Mouse (Mus musculus): ENCODE results near the gene Blcap. TPM values are rescaled to one million over a fixed set of nuclear protein-coding genes. Genes with fewer than 3 reads are reported as not detected.
"Not testable (repeated sequence)": the region's sequence is repeated elsewhere in the genome, so short reads cannot be mapped to it uniquely, and the experiment has no call there.

The Blcap gene
- polyA plus RNA-seq (2015; fragmentation: Nextera tagmentation; extraction: Ambion mirVana), result 184 and 201 TPM in 2 replicates

- Histone ChIP-seq H3K4me3 (no peak within 1 kb of the TSS), H3K9ac (replicated peaks) (no peak within 1 kb of the TSS), H3K4me2 (replicated peaks) (no peak within 1 kb of the TSS), H3K27me3 (no peaks in the 10 kb centered on the region), H3K9me3 (no peaks in the 10 kb centered on the region), H3K4me1 (peaks cover 16% of the 10 kb centered on the region), H3K36me3 (no peaks in the 10 kb centered on the region), H3K27ac (replicated peaks) (no peak within 1 kb of the TSS)
- ATAC-seq (replicated peaks), result no peak; the same call in 1 of the 2 replicates
- WGBS, result 12% methylated on average over 6 of the region's 6 CpGs
Measured at GRCm38 (mm10) chr2:157571224-157571832, at the start of gene Blcap. TSS of gene Blcap (minus strand) at chr2:157571274.

GRCm38 (mm10) chr2:157618393-157618792 is 47.3 kb upstream of the Blcap start:
- H3K36me3 ChIP-seq, result no peaks in the 10 kb centered on the region
- H3K27ac ChIP-seq (replicated peaks), result no peak overlapping the region
- no peak overlapping the region for H3K4me3 ChIP-seq
- H3K4me1 ChIP-seq, result 0 out of 2 replicates have a peak, but pooled peaks cover 5% of the 10 kb centered on the region
- no peaks in the 10 kb centered on the region for H3K27me3 ChIP-seq
- H3K9me3 ChIP-seq, result no peaks in the 10 kb centered on the region
- no peak overlapping the region for H3K9ac ChIP-seq (replicated peaks)
- WGBS, result 90% methylated on average over 4 of the region's 4 CpGs
- no peak for ATAC-seq (replicated peaks)
- no peak overlapping the region for H3K4me2 ChIP-seq (replicated peaks)

GRCm38 (mm10) chr2:157613997-157614396 is 42.9 kb upstream of the Blcap start:
- no peaks in the 10 kb centered on the region for H3K27me3 ChIP-seq
- no peak overlapping the region for H3K9ac ChIP-seq (replicated peaks)
- 14% methylated on average over 9 of the region's 11 CpGs for WGBS
- 0 out of 2 replicates have a peak, but pooled peaks cover 5% of the 10 kb centered on the region for H3K4me1 ChIP-seq
- no peak for ATAC-seq (replicated peaks)
- H3K4me2 ChIP-seq (replicated peaks), result no peak overlapping the region
- H3K4me3 ChIP-seq, result no peak overlapping the region
- no peaks in the 10 kb centered on the region for H3K36me3 ChIP-seq
- H3K9me3 ChIP-seq, result no peaks in the 10 kb centered on the region
- no peak overlapping the region for H3K27ac ChIP-seq (replicated peaks)

GRCm38 (mm10) chr2:157611735-157612134 is 40.7 kb upstream of the Blcap start:
- H3K9ac ChIP-seq (replicated peaks), result no peak overlapping the region
- H3K36me3 ChIP-seq, result no peaks in the 10 kb centered on the region
- WGBS, result 68% methylated on average over 3 of the region's 3 CpGs
- no peak overlapping the region for H3K27ac ChIP-seq (replicated peaks)
- H3K4me3 ChIP-seq, result no peak overlapping the region
- 0 out of 2 replicates have a peak, but pooled peaks cover 5% of the 10 kb centered on the region for H3K4me1 ChIP-seq
- ATAC-seq (replicated peaks), result no peak
- H3K4me2 ChIP-seq (replicated peaks), result no peak overlapping the region
- H3K9me3 ChIP-seq, result no peaks in the 10 kb centered on the region
- H3K27me3 ChIP-seq, result no peaks in the 10 kb centered on the region

GRCm38 (mm10) chr2:157607542-157608236 is 36.6 kb upstream of the Blcap start:
- no peak overlapping the region for H3K4me2 ChIP-seq (replicated peaks)
- H3K9me3 ChIP-seq, result no peaks in the 10 kb centered on the region
- ATAC-seq (replicated peaks), result no peak
- H3K27ac ChIP-seq (replicated peaks), result no peak overlapping the region
- H3K27me3 ChIP-seq, result peaks cover 4% of the 10 kb centered on the region; the same call in 1 of the 2 replicates
- H3K4me3 ChIP-seq, result no peak overlapping the region
- no peak overlapping the region for H3K9ac ChIP-seq (replicated peaks)
- H3K4me1 ChIP-seq, result no peaks in the 10 kb centered on the region
- WGBS, result 58% methylated on average over 9 of the region's 9 CpGs
- H3K36me3 ChIP-seq, result no peaks in the 10 kb centered on the region

- no peaks in the 10 kb centered on the region for H3K9me3 ChIP-seq
- no peak for ATAC-seq (replicated peaks)
Measured at GRCm38 (mm10) chr2:157605025-157605675, 34.1 kb upstream of the Blcap start.

GRCm38 (mm10) chr2:157601435-157601839 is 30.4 kb upstream of the Blcap start:
- 78% methylated on average over 6 of the region's 6 CpGs for WGBS
- no peaks in the 10 kb centered on the region for H3K9me3 ChIP-seq
- H3K4me3 ChIP-seq, result no peak overlapping the region
- no peak for ATAC-seq (replicated peaks)
- H3K9ac ChIP-seq (replicated peaks), result no peak overlapping the region
- no peak overlapping the region for H3K27ac ChIP-seq (replicated peaks)
- no peaks in the 10 kb centered on the region for H3K36me3 ChIP-seq
- no peaks in the 10 kb centered on the region for H3K4me1 ChIP-seq
- no peak overlapping the region for H3K4me2 ChIP-seq (replicated peaks)
- peaks cover 4% of the 10 kb centered on the region; the same call in 1 of the 2 replicates for H3K27me3 ChIP-seq

More at GRCm38 (mm10) chr2:157605025-157605675, 34.1 kb upstream of the Blcap start:
- Histone ChIP-seq H3K9ac (replicated peaks) (no peak overlapping the region), H3K27me3 (peaks cover 4% of the 10 kb centered on the region; the same call in 1 of the 2 replicates), H3K4me2 (replicated peaks) (no peak overlapping the region), H3K4me1 (no peaks in the 10 kb centered on the region), H3K36me3 (no peaks in the 10 kb centered on the region), H3K27ac (replicated peaks) (no peak overlapping the region), H3K4me3 (no peak overlapping the region)
- 7% methylated on average over 18 of the region's 18 CpGs for WGBS

- no peak for ATAC-seq (replicated peaks)
- no peak overlapping the region for H3K27ac ChIP-seq (replicated peaks)
- H3K9ac ChIP-seq (replicated peaks), result no peak overlapping the region
- H3K36me3 ChIP-seq, result no peaks in the 10 kb centered on the region
- no peak overlapping the region for H3K4me2 ChIP-seq (replicated peaks)
- H3K27me3 ChIP-seq, result no peaks in the 10 kb centered on the region
- no peak overlapping the region for H3K4me3 ChIP-seq
- no peaks in the 10 kb centered on the region for H3K9me3 ChIP-seq
- 64% methylated on average over 22 of the region's 22 CpGs for WGBS
- no peaks in the 10 kb centered on the region for H3K4me1 ChIP-seq
Measured at GRCm38 (mm10) chr2:157596876-157597566, 25.9 kb upstream of the Blcap start.

GRCm38 (mm10) chr2:157585351-157585750 is 14.3 kb upstream of the Blcap start:
- ATAC-seq (replicated peaks), result not testable (repeated sequence)

GRCm38 (mm10) chr2:157572786-157573185 is 1.7 kb upstream of the Blcap start:
- H3K4me3 ChIP-seq, result no peak overlapping the region
- H3K4me1 ChIP-seq, result 0 out of 2 replicates have a peak, but pooled peaks cover 5% of the 10 kb centered on the region
- no peak for ATAC-seq (replicated peaks)
- no peaks in the 10 kb centered on the region for H3K36me3 ChIP-seq
- 70% methylated on average over 2 of the region's 2 CpGs for WGBS
- H3K4me2 ChIP-seq (replicated peaks), result no peak overlapping the region
- H3K27ac ChIP-seq (replicated peaks), result no peak overlapping the region
- no peaks in the 10 kb centered on the region for H3K9me3 ChIP-seq
- no peak overlapping the region for H3K9ac ChIP-seq (replicated peaks)
- no peaks in the 10 kb centered on the region for H3K27me3 ChIP-seq

More at GRCm38 (mm10) chr2:157585351-157585750, 14.3 kb upstream of the Blcap start:
- not testable (repeated sequence) for H3K4me2 ChIP-seq (replicated peaks); H3K36me3 ChIP-seq; H3K27me3 ChIP-seq; H3K9me3 ChIP-seq; H3K27ac ChIP-seq (replicated peaks); H3K9ac ChIP-seq (replicated peaks); H3K4me3 ChIP-seq; H3K4me1 ChIP-seq
- 26% methylated on average over 7 of the region's 7 CpGs for WGBS

GRCm38 (mm10) chr2:157569796-157570485 is 1.1 kb downstream of the Blcap start:
- Histone ChIP-seq H3K27ac (replicated peaks) (no peak overlapping the region), H3K4me2 (replicated peaks) (no peak overlapping the region), H3K27me3 (no peaks in the 10 kb centered on the region), H3K9me3 (no peaks in the 10 kb centered on the region), H3K9ac (replicated peaks) (no peak overlapping the region), H3K4me1 (peaks cover 23% of the 10 kb centered on the region), H3K4me3 (no peak overlapping the region), H3K36me3 (no peaks in the 10 kb centered on the region)
- ATAC-seq (replicated peaks), result no peak
- 64% methylated on average over 9 of the region's 9 CpGs for WGBS
